Mouse (Mus musculus) kidney, adult 2 months (tissue): ENCODE data around the gene Nebl. TPM values are rescaled to one million over a fixed set of nuclear protein-coding genes. Genes with fewer than 3 reads are reported as not detected.

ENCODE experiments used
- DNase-seq: peaks from one replicate; pipeline ENCODE4 v3.0.0; 2021
- H3K27ac ChIP-seq: fragments of 200-500 bp; 2 replicates; pipeline ENCODE4 v1.5.1; 2012; ENCODE audit warnings: low read depth, low read length, control low read depth, inconsistent platforms; ENCODE audit not compliant: insufficient read depth
- H3K27me3 ChIP-seq: fragments of 200-500 bp; replicated peaks from 2 replicates; pipeline ENCODE4 v1.6.1; 2012; ENCODE audit warnings: mild to moderate bottlenecking, moderate library complexity, low read length, inconsistent platforms; ENCODE audit not compliant: control insufficient read depth, insufficient read depth
- H3K36me3 ChIP-seq: fragments of 200-500 bp; 2 replicates; pipeline ENCODE4 v1.6.1; 2012; ENCODE audit warnings: mild to moderate bottlenecking, moderate library complexity, low read length, inconsistent platforms; ENCODE audit not compliant: control insufficient read depth, insufficient read depth
- H3K4me1 ChIP-seq: fragments of 200-500 bp; 2 replicates; pipeline ENCODE4 v1.6.1; 2011; ENCODE audit warnings: low read length; ENCODE audit not compliant: control insufficient read depth, insufficient read depth
- H3K4me3 ChIP-seq: fragments of 200-500 bp; 2 replicates; pipeline ENCODE4 v1.5.1; 2011; ENCODE audit warnings: mild to moderate bottlenecking, low read depth, low read length, control low read depth; ENCODE audit not compliant: insufficient read depth
- CTCF ChIP-seq: fragments of 200-500 bp; conservative IDR thresholded peaks from 2 replicates; pipeline ENCODE4 v1.5.1; 2011; ENCODE audit warnings: low read depth, mild to moderate bottlenecking, control low read depth, low read length, moderate library complexity, mixed read lengths; ENCODE audit not compliant: insufficient read depth, insufficient read length
- POLR2A ChIP-seq: fragments of 200-500 bp; IDR thresholded peaks from one replicate; pipeline ENCODE4 v1.6.1; 2011; ENCODE audit warnings: low read depth, low read length, control low read depth
- WGBS: fragments of 180-500 bp; shearing (Covaris S2); methylation state at CpG from one replicate; pipeline ENCODE4 v1.1.7; 2018; 5-methylcytosine and 5-hydroxymethylcytosine counted together
- polyA plus RNA-seq: library from polyadenylated mRNA; depleted of rRNA; stranded (reverse); fragments of >200 nt; gene quantifications from 2 replicates; pipeline ENCODE4 v1.2.3, GENCODE M21; 2012

The Nebl gene
- polyA plus RNA-seq, 1 experiment: 3.9 TPM

- Histone ChIP-seq H3K4me3 (no peak overlapping the region), H3K4me1 (no peaks in the 10 kb centered on the region), H3K27me3 (no peaks in the 10 kb centered on the region), H3K36me3 (no peaks in the 10 kb centered on the region), H3K27ac (no peak overlapping the region)
- no peak for DNase-seq
- 76% methylated on average over 1 of the region's 1 CpGs for WGBS
- no peak for TF ChIP-seq CTCF
- no peak for TF ChIP-seq POLR2A
Measured at GRCm38 (mm10) chr2:17718281-17718680, 13.0 kb downstream of the Nebl start.

- no peaks in the 10 kb centered on the region for H3K27me3 ChIP-seq
- H3K4me3 ChIP-seq: no peak overlapping the region
- 71% methylated on average over 2 of the region's 2 CpGs for WGBS
- H3K36me3 ChIP-seq: no peaks in the 10 kb centered on the region
- no peak for TF ChIP-seq POLR2A
- no peak for TF ChIP-seq CTCF
- no peak overlapping the region for H3K27ac ChIP-seq
- DNase-seq: no peak
- no peaks in the 10 kb centered on the region for H3K4me1 ChIP-seq
Measured at GRCm38 (mm10) chr2:17717200-17717599, 14.1 kb downstream of the Nebl start.

GRCm38 (mm10) chr2:17715149-17715767 lies 16.0 kb downstream of the Nebl start:
- Histone ChIP-seq H3K27ac (no peak overlapping the region), H3K36me3 (no peaks in the 10 kb centered on the region), H3K4me3 (no peak overlapping the region), H3K27me3 (no peaks in the 10 kb centered on the region), H3K4me1 (no peaks in the 10 kb centered on the region)
- WGBS: 71% methylated on average over 9 of the region's 9 CpGs
- DNase-seq: no peak
- TF ChIP-seq CTCF: no peak
- no peak for TF ChIP-seq POLR2A

GRCm38 (mm10) chr2:17714661-17715060 lies 16.6 kb downstream of the Nebl start:
- Histone ChIP-seq H3K36me3 (no peaks in the 10 kb centered on the region), H3K4me3 (no peak overlapping the region), H3K27ac (no peak overlapping the region), H3K27me3 (no peaks in the 10 kb centered on the region), H3K4me1 (no peaks in the 10 kb centered on the region)
- DNase-seq: no peak
- WGBS: 79% methylated on average over 14 of the region's 14 CpGs
- TF ChIP-seq CTCF (no peak), POLR2A (no peak)

GRCm38 (mm10) chr2:17714124-17714523 lies 17.1 kb downstream of the Nebl start:
- TF ChIP-seq CTCF (no peak), POLR2A (no peak)
- H3K27ac ChIP-seq: no peak overlapping the region
- H3K36me3 ChIP-seq: no peaks in the 10 kb centered on the region
- 79% methylated on average over 4 of the region's 4 CpGs for WGBS
- no peak overlapping the region for H3K4me3 ChIP-seq
- H3K27me3 ChIP-seq: no peaks in the 10 kb centered on the region
- no peak for DNase-seq
- H3K4me1 ChIP-seq: no peaks in the 10 kb centered on the region

GRCm38 (mm10) chr2:17711216-17711615 lies 20.0 kb downstream of the Nebl start:
- Histone ChIP-seq H3K4me3 (no peak overlapping the region), H3K27me3 (no peaks in the 10 kb centered on the region), H3K36me3 (no peaks in the 10 kb centered on the region), H3K4me1 (no peaks in the 10 kb centered on the region), H3K27ac (no peak overlapping the region)
- 89% methylated on average over 5 of the region's 5 CpGs for WGBS
- TF ChIP-seq CTCF (no peak), POLR2A (no peak)
- no peak for DNase-seq

- WGBS: 80% methylated on average over 2 of the region's 2 CpGs
- H3K4me1 ChIP-seq: no peaks in the 10 kb centered on the region
- H3K27me3 ChIP-seq: no peaks in the 10 kb centered on the region
- H3K4me3 ChIP-seq: no peak overlapping the region
- no peak overlapping the region for H3K27ac ChIP-seq
- no peak for TF ChIP-seq POLR2A
- TF ChIP-seq CTCF: no peak
- H3K36me3 ChIP-seq: no peaks in the 10 kb centered on the region
- no peak for DNase-seq
Measured at GRCm38 (mm10) chr2:17710083-17710482, 21.2 kb downstream of the Nebl start.

GRCm38 (mm10) chr2:17705964-17706363 lies 25.3 kb downstream of the Nebl start:
- no peaks in the 10 kb centered on the region for H3K36me3 ChIP-seq
- no peak overlapping the region for H3K4me3 ChIP-seq
- no peaks in the 10 kb centered on the region for H3K4me1 ChIP-seq
- TF ChIP-seq CTCF (no peak), POLR2A (no peak)
- H3K27me3 ChIP-seq: no peaks in the 10 kb centered on the region
- no peak for DNase-seq
- WGBS: 73% methylated on average over 5 of the region's 5 CpGs
- no peak overlapping the region for H3K27ac ChIP-seq
